Mouse (Mus musculus): ENCODE data around the gene Fancc.

GRCm38 (mm10) chr13:63256146-63256545 is 240.9 kb downstream of the Fancc start:
- TF ChIP-seq POLR2A (IDR thresholded peaks at IDR 0.05; ENCODE audit: low read depth, low read length) (no peak), CTCF (conservative IDR thresholded peaks at IDR 0.05; ENCODE audit: insufficient read depth, insufficient read length, low read depth, low read length) (no peak)

All from kidney, adult 2 months (tissue).